Mouse (Mus musculus): ENCODE data around the gene Ehhadh.
A peak's percentile ranks its signal among the peaks of the same experiment; 100 is the strongest.

Ehhadh gene

GRCm38 (mm10) chr16:21727897-21728364 lies 59.7 kb downstream of the Ehhadh start:
- peak; percentile 34 to 47 for DNase-seq (ENCODE audit: low spot score in 2 of 2)

- no peak for DNase-seq (ENCODE audit: low spot score in 2 of 2)
These were observed 60.2 kb downstream of the Ehhadh start for GRCm38 (mm10) chr16:21727421-21727820.

GRCm38 (mm10) chr16:21724261-21724660 lies 63.3 kb downstream of the Ehhadh start:
- no peak for DNase-seq (ENCODE audit: low spot score in 2 of 2)

GRCm38 (mm10) chr16:21719770-21720169 lies 67.8 kb downstream of the Ehhadh start:
- no peak for DNase-seq (ENCODE audit: low spot score in 2 of 2)

GRCm38 (mm10) chr16:21714516-21714915 lies 73.1 kb downstream of the Ehhadh start:
- DNase-seq (ENCODE audit: low spot score in 2 of 2) = peak in 1 of 2 experiments; percentile 27
